Mouse (Mus musculus): ENCODE results near the gene 1520401A03Rik. TPM values are rescaled to one million over a fixed set of nuclear protein-coding genes. Genes with fewer than 3 reads are reported as not detected.

The 1520401A03Rik gene
- total and polyA plus RNA-seq, 3 experiments, result 0.02 to 0.05 TPM; not detected in 1

DNA sequence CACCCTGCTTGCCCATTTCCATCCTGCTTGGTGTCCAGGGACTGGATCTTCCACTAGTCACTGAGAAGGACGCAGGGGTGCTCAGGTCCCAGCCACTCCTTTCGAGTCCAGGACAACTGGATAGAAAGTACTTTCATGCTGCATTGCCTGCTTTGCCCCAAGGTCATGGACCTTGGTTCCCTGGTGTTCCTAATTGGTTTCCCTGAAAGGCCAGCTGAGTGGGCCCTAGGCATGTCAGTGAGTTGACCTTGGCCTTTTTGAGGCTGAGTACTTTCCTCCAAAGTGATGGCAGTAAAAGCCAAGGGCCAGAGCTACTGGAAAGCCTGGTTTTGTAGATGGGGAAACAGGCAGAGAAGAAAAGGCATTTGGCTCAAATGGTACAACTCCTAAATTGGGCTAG lies 697 bp downstream of the 1520401A03Rik start:
- TF ChIP-seq POLR2AphosphoS5 (IDR thresholded peaks at IDR 0.05; ENCODE audit: insufficient replicate concordance, low read depth, low read length), result no peak
- TF ChIP-seq GATA1 (IDR thresholded peaks at IDR 0.05; ENCODE audit: borderline replicate concordance, low read length), result no peak
- no peak for TF ChIP-seq GATA2 (IDR thresholded peaks at IDR 0.05; ENCODE audit: borderline replicate concordance, low read depth, low read length)
- TF ChIP-seq CTCF (IDR thresholded peaks at IDR 0.05; ENCODE audit: low read depth, low read length), result no peak
- no peak for TF ChIP-seq TAL1 (conservative IDR thresholded peaks at IDR 0.05; ENCODE audit: low read depth, low read length)
- no peak for DNase-seq (ENCODE audit: low spot score)
- peaks cover 38% of the 10 kb centered on the region for H3K27me3 ChIP-seq (ENCODE audit: insufficient read depth, low read length)
- no peak overlapping the region for H3K4me3 ChIP-seq (ENCODE audit: low read depth, low read length)
- H3K36me3 ChIP-seq (replicated peaks), result no peaks in the 10 kb centered on the region
- no peaks in the 10 kb centered on the region for H3K9me3 ChIP-seq (replicated peaks)
- ATAC-seq (ENCODE audit: extremely low read depth, insufficient number of reproducible peaks, low FRiP score, poor library complexity, severe bottlenecking), result no peak
- H3K4me1 ChIP-seq (ENCODE audit: insufficient read depth, low read depth, low read length), result peaks cover 14% of the 10 kb centered on the region

DNA sequence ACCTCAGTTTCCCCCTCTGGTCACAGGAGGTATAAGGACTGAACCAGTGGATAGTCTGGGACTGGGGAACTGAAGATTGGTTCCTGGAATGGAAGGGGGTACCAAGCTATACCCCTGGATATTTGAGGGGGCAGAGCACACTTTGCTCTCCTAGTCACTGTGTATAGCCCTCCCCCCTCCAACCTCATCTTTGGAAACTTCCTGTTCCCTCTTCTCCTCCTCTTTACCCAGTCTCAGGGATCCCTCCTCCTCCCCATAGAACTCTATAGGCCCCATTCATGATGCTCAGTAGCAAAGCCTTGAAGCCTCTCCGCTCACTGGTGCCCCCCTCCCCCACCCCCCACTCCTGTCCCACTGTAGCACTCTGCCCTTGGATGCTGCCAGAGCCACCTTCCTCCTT lies 3.1 kb downstream of the 1520401A03Rik start:
- ATAC-seq (ENCODE audit: extremely low read depth, insufficient number of reproducible peaks, low FRiP score, poor library complexity, severe bottlenecking) (no peak), DNase-seq (ENCODE audit: low spot score) (no peak)
- peaks cover 43% of the 10 kb centered on the region for H3K27me3 ChIP-seq (ENCODE audit: insufficient read depth, low read length)
- H3K36me3 ChIP-seq (replicated peaks), result no peaks in the 10 kb centered on the region
- H3K9me3 ChIP-seq (replicated peaks), result no peaks in the 10 kb centered on the region
- TF ChIP-seq POLR2AphosphoS5 (IDR thresholded peaks at IDR 0.05; ENCODE audit: insufficient replicate concordance, low read depth, low read length) (no peak), GATA2 (IDR thresholded peaks at IDR 0.05; ENCODE audit: borderline replicate concordance, low read depth, low read length) (no peak), TAL1 (conservative IDR thresholded peaks at IDR 0.05; ENCODE audit: low read depth, low read length) (no peak), CTCF (IDR thresholded peaks at IDR 0.05; ENCODE audit: low read depth, low read length) (no peak), GATA1 (IDR thresholded peaks at IDR 0.05; ENCODE audit: borderline replicate concordance, low read length) (no peak)
- no peak overlapping the region for H3K4me3 ChIP-seq (ENCODE audit: low read depth, low read length)
- H3K4me1 ChIP-seq (ENCODE audit: insufficient read depth, low read depth, low read length), result no peaks in the 10 kb centered on the region

DNA sequence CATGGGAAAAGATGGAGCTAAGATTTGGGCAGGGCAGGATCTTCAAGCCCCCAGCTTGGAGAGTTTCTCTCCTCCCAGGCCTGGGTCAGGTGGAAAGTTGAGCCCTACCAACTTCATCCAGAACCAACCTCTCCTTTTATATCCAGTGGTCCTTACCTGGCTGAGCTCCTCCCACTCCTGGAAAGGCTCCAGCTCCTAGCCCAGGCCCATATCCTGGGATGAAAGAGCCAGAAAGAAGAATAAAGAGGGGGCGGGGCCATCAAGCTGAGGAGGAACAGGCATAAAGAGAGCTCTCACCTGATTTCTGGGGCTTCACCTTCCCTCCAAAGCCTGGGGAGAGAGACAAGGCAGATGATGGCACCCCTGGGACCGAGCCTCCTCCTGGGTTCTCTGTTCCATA lies 5.6 kb downstream of the 1520401A03Rik start:
- Histone ChIP-seq H3K4me1 (ENCODE audit: insufficient read depth, low read depth, low read length) (no peaks in the 10 kb centered on the region), H3K4me3 (ENCODE audit: low read depth, low read length) (no peak overlapping the region), H3K27me3 (ENCODE audit: insufficient read depth, low read length) (peaks cover 55% of the 10 kb centered on the region), H3K9me3 (replicated peaks) (no peaks in the 10 kb centered on the region), H3K36me3 (replicated peaks) (no peaks in the 10 kb centered on the region)
- no peak for ATAC-seq (ENCODE audit: extremely low read depth, insufficient number of reproducible peaks, low FRiP score, poor library complexity, severe bottlenecking)
- no peak for DNase-seq (ENCODE audit: low spot score)
- TF ChIP-seq GATA2 (IDR thresholded peaks at IDR 0.05; ENCODE audit: borderline replicate concordance, low read depth, low read length) (no peak), GATA1 (IDR thresholded peaks at IDR 0.05; ENCODE audit: borderline replicate concordance, low read length) (no peak), TAL1 (conservative IDR thresholded peaks at IDR 0.05; ENCODE audit: low read depth, low read length) (no peak), CTCF (IDR thresholded peaks at IDR 0.05; ENCODE audit: low read depth, low read length) (no peak), POLR2AphosphoS5 (IDR thresholded peaks at IDR 0.05; ENCODE audit: insufficient replicate concordance, low read depth, low read length) (no peak)

DNA sequence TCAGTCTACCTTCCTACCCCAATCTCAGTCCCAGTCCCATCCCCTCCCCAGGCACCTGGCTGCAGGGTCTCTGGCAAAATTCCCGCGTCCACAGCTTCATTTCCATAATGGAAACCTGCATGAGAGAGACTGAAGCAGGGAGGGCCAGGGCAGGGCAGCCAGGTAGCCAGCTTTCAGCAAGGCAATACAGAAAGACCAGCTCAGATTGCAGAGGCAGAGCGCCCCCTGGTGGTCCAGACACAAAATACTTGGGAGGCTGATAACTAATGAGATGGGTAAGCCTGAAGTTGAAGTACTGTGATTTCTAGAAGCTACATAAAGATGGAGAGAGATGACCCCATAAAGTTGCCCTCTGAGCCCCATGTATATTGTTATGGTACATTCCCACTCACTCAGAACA lies 16.4 kb downstream of the 1520401A03Rik start:
- TF ChIP-seq CTCF (IDR thresholded peaks at IDR 0.05; ENCODE audit: low read depth, low read length) (peak; percentile 75), TAL1 (conservative IDR thresholded peaks at IDR 0.05; ENCODE audit: low read depth, low read length) (no peak)
- Histone ChIP-seq H3K4me3 (ENCODE audit: low read depth, low read length) (no peak overlapping the region), H3K36me3 (replicated peaks) (no peaks in the 10 kb centered on the region), H3K27me3 (ENCODE audit: insufficient read depth, low read length) (peaks cover 35% of the 10 kb centered on the region), H3K4me1 (ENCODE audit: insufficient read depth, low read depth, low read length) (peaks cover 2% of the 10 kb centered on the region; the same call in 1 of the 2 replicates), H3K9me3 (replicated peaks) (no peaks in the 10 kb centered on the region)
- DNase-seq (ENCODE audit: low spot score) (peak; percentile 56), ATAC-seq (ENCODE audit: extremely low read depth, insufficient number of reproducible peaks, low FRiP score, poor library complexity, severe bottlenecking) (peak; percentile 54; the same call in 1 of the 2 replicates)

DNA sequence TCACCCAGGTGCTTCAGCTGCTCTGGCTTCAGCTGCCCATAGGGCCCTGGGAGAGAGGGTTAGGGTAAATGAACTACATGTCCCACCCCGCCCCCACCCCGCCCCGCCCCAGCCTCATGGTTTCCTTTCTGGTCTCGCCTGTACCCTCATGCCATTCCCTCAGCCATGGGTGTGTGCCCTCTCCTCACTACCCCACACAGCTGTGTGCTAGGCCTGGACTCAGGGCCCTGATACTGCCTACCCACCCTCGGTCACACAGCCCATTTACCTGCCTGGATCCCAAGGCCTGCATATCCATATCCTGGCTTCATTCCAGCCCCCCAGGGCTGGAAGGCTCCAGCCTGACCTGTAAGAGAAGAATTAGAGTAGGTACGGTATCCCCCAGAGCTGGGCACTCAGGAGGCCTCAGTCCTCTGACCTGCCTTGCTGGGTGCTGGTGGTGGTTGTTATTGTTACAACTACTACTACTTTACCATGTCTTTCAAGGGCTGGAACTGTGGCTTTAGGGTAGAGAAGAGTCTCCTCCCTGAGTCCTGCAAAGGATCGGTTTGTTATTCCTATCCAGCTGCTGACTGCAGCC lies 17.0 kb downstream of the 1520401A03Rik start:
- no peaks in the 10 kb centered on the region for H3K9me3 ChIP-seq (replicated peaks)
- TF ChIP-seq TAL1 (conservative IDR thresholded peaks at IDR 0.05; ENCODE audit: low read depth, low read length), result no peak
- TF ChIP-seq GATA2 (IDR thresholded peaks at IDR 0.05; ENCODE audit: borderline replicate concordance, low read depth, low read length), result no peak
- no peak for TF ChIP-seq POLR2AphosphoS5 (IDR thresholded peaks at IDR 0.05; ENCODE audit: insufficient replicate concordance, low read depth, low read length)
- TF ChIP-seq GATA1 (IDR thresholded peaks at IDR 0.05; ENCODE audit: borderline replicate concordance, low read length), result no peak
- no peak for TF ChIP-seq CTCF (IDR thresholded peaks at IDR 0.05; ENCODE audit: low read depth, low read length)
- peaks cover 2% of the 10 kb centered on the region; the same call in 1 of the 2 replicates for H3K4me1 ChIP-seq (ENCODE audit: insufficient read depth, low read depth, low read length)
- H3K4me3 ChIP-seq (ENCODE audit: low read depth, low read length), result no peak overlapping the region
- peaks cover 40% of the 10 kb centered on the region for H3K27me3 ChIP-seq (ENCODE audit: insufficient read depth, low read length)
- ATAC-seq (ENCODE audit: extremely low read depth, insufficient number of reproducible peaks, low FRiP score, poor library complexity, severe bottlenecking) (no peak), DNase-seq (ENCODE audit: low spot score) (no peak)
- no peaks in the 10 kb centered on the region for H3K36me3 ChIP-seq (replicated peaks)

DNA sequence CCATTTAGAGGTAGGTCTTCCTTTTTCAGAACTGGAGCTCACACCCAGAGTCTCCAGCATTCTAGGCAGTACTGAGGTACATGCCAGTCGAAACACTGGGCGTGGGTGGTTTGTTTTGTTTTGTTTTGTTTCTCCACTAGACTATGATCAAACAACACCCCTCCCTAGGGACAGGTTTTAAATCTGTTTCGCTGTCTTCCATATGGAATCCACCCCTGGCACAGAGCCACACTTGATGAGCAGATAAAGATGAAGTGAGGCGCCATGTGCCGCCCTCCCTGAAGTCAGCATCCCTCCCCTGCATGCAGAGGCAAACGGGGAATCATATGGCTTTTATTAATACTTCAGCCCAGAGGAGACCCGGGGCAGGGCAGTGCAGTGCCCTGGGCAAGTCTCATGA lies 17.8 kb downstream of the 1520401A03Rik start:
- no peak for ATAC-seq (ENCODE audit: extremely low read depth, insufficient number of reproducible peaks, low FRiP score, poor library complexity, severe bottlenecking)
- peaks cover 39% of the 10 kb centered on the region for H3K27me3 ChIP-seq (ENCODE audit: insufficient read depth, low read length)
- TF ChIP-seq CTCF (IDR thresholded peaks at IDR 0.05; ENCODE audit: low read depth, low read length) (no peak), GATA1 (IDR thresholded peaks at IDR 0.05; ENCODE audit: borderline replicate concordance, low read length) (no peak), GATA2 (IDR thresholded peaks at IDR 0.05; ENCODE audit: borderline replicate concordance, low read depth, low read length) (no peak), TAL1 (conservative IDR thresholded peaks at IDR 0.05; ENCODE audit: low read depth, low read length) (no peak), POLR2AphosphoS5 (IDR thresholded peaks at IDR 0.05; ENCODE audit: insufficient replicate concordance, low read depth, low read length) (no peak)

More for the DNA sequence above, 17.8 kb downstream of the 1520401A03Rik start:
- H3K4me3 ChIP-seq (ENCODE audit: low read depth, low read length), result no peak overlapping the region
- H3K36me3 ChIP-seq (replicated peaks), result no peaks in the 10 kb centered on the region
- DNase-seq (ENCODE audit: low spot score), result no peak
- no peaks in the 10 kb centered on the region for H3K9me3 ChIP-seq (replicated peaks)
- H3K4me1 ChIP-seq (ENCODE audit: insufficient read depth, low read depth, low read length), result peaks cover 9% of the 10 kb centered on the region

All from G1E (cell line).